17 mouse cellular contexts compared by ENCODE assay signal in genomic region chr1:183521569-183521968, GRCm38 (mm10).
DNase-seq lines count a peak whose midpoint lies in the region; ATAC-seq and TF ChIP-seq lines count a peak whose summit lies in the region.
"Had no signal": no experiment of that assay in that cellular context is flagged by ENCODE, and none has a peak within 500 bp of the region (broad histone marks: within the 10 kb centered on the region; RNA-seq: fewer than 3 reads in every experiment).

No protein-coding gene starts in this region.

- H3K9me3 ChIP-seq in forebrain, embryonic 13.5 days (replicated peaks), result no peaks in the 10 kb centered on the region
- H3K9me3 ChIP-seq in forebrain, embryonic 11.5 days (ENCODE audit: control insufficient read depth, low read length), result no peaks in the 10 kb centered on the region
- H3K9me3 ChIP-seq in forebrain, embryonic 14.5 days (replicated peaks; ENCODE audit: control insufficient read depth, low read length), result no peaks in the 10 kb centered on the region
- H3K9me3 ChIP-seq in hindbrain, embryonic 16.5 days (ENCODE audit: control insufficient read depth, low read length), result no peaks in the 10 kb centered on the region
- H3K9me3 ChIP-seq in neural tube, embryonic 13.5 days, result no peaks in the 10 kb centered on the region
- H3K9me3 ChIP-seq: embryonic facial prominence, embryonic 15.5 days; heart, embryonic 15.5 days; liver, embryonic 15.5 days had no signal

- no peak overlapping the region for H3K4me2 ChIP-seq in forebrain, embryonic 13.5 days
- no peak overlapping the region for H3K4me2 ChIP-seq in forebrain, embryonic 11.5 days (ENCODE audit: low read depth, low read length, severe bottlenecking)
- H3K4me2 ChIP-seq in forebrain, embryonic 14.5 days (ENCODE audit: low read length), result no peak overlapping the region
- H3K4me2 ChIP-seq in hindbrain, embryonic 16.5 days (ENCODE audit: low read length), result no peak overlapping the region
- H3K4me2 ChIP-seq in neural tube, embryonic 13.5 days, result no peak overlapping the region
- H3K4me2 ChIP-seq: embryonic facial prominence, embryonic 15.5 days; heart, embryonic 15.5 days; liver, embryonic 15.5 days had no signal

- H3K4me1 ChIP-seq in forebrain, embryonic 13.5 days, result peaks cover 14% of the 10 kb centered on the region
- H3K4me1 ChIP-seq in forebrain, embryonic 11.5 days (replicated peaks; ENCODE audit: control insufficient read depth, insufficient read depth, low read length), result no peaks in the 10 kb centered on the region
- H3K4me1 ChIP-seq in forebrain, embryonic 14.5 days (ENCODE audit: control insufficient read depth, insufficient read depth, low read length), result no peaks in the 10 kb centered on the region; the same call in 1 of the 2 replicates
- H3K4me1 ChIP-seq in hindbrain, embryonic 16.5 days (ENCODE audit: control insufficient read depth, insufficient read depth, low read depth, low read length), result peaks cover 6% of the 10 kb centered on the region; the same call in 1 of the 2 replicates
- H3K4me1 ChIP-seq in neural tube, embryonic 13.5 days (replicated peaks), result peaks cover 39% of the 10 kb centered on the region
- H3K4me1 ChIP-seq: embryonic facial prominence, embryonic 15.5 days; heart, embryonic 15.5 days; liver, embryonic 15.5 days had no signal

- no peak overlapping the region for H3K4me3 ChIP-seq in forebrain, embryonic 13.5 days
- no peak overlapping the region for H3K4me3 ChIP-seq in forebrain, embryonic 11.5 days (ENCODE audit: low read depth, low read length)
- no peak overlapping the region for H3K4me3 ChIP-seq in forebrain, embryonic 14.5 days (ENCODE audit: low read depth, low read length)
- H3K4me3 ChIP-seq in hindbrain, embryonic 16.5 days (ENCODE audit: low read length), result no peak overlapping the region
- H3K4me3 ChIP-seq in neural tube, embryonic 13.5 days, result no peak overlapping the region
- H3K4me3 ChIP-seq in left cerebral cortex, adult 2 months, result no peak overlapping the region
- H3K4me3 ChIP-seq: embryonic facial prominence, embryonic 15.5 days; heart, embryonic 15.5 days; liver, embryonic 15.5 days had no signal

- 0 out of 2 replicates have a peak, but pooled peaks have one; percentile 48 for ATAC-seq in forebrain, embryonic 13.5 days
- no peak for ATAC-seq in forebrain, embryonic 11.5 days (replicated peaks; ENCODE audit: low FRiP score)
- ATAC-seq in forebrain, embryonic 14.5 days, result no peak
- peak; percentile 82 for ATAC-seq in hindbrain, embryonic 16.5 days
- ATAC-seq in neural tube, embryonic 13.5 days (ENCODE audit: low read depth), result peak; percentile 82
- ATAC-seq: inflammation-experienced regulatory T-cells, adult 6 months had no signal

- no peak for TF ChIP-seq CTCF in left cerebral cortex, adult 2 months (IDR thresholded peaks at IDR 0.05)

- 53% methylated on average over 7 of the region's 7 CpGs for WGBS in forebrain, embryonic 13.5 days
- WGBS in forebrain, embryonic 11.5 days, result 80% methylated on average over 7 of the region's 7 CpGs
- 47% methylated on average over 7 of the region's 7 CpGs for WGBS in forebrain, embryonic 14.5 days
- 26% methylated on average over 7 of the region's 7 CpGs for WGBS in hindbrain, embryonic 16.5 days
- WGBS in neural tube, embryonic 13.5 days, result 22% methylated on average over 7 of the region's 7 CpGs

- intact Hi-C loops in left cerebral cortex, adult 2 months (cut with DNase I), result no loop called here

- no peaks in the 10 kb centered on the region for H3K36me3 ChIP-seq in forebrain, embryonic 13.5 days (ENCODE audit: poor library complexity, severe bottlenecking)
- no peaks in the 10 kb centered on the region for H3K36me3 ChIP-seq in forebrain, embryonic 11.5 days (ENCODE audit: control insufficient read depth, insufficient read depth, low read length)
- H3K36me3 ChIP-seq in forebrain, embryonic 14.5 days (ENCODE audit: control insufficient read depth, insufficient read depth, low read length), result no peaks in the 10 kb centered on the region
- H3K36me3 ChIP-seq in hindbrain, embryonic 16.5 days (ENCODE audit: control insufficient read depth, insufficient read depth, low read length), result no peaks in the 10 kb centered on the region
- H3K36me3 ChIP-seq in neural tube, embryonic 13.5 days, result no peaks in the 10 kb centered on the region
- H3K36me3 ChIP-seq: embryonic facial prominence, embryonic 15.5 days; heart, embryonic 15.5 days; liver, embryonic 15.5 days had no signal

- H3K9ac ChIP-seq in forebrain, embryonic 13.5 days, result no peak overlapping the region
- no peak overlapping the region for H3K9ac ChIP-seq in forebrain, embryonic 11.5 days (ENCODE audit: low read length)
- no peak overlapping the region for H3K9ac ChIP-seq in forebrain, embryonic 14.5 days (ENCODE audit: low read length)
- H3K9ac ChIP-seq in hindbrain, embryonic 16.5 days (ENCODE audit: low read depth, low read length), result no peak overlapping the region
- no peak overlapping the region; the same call in 1 of the 2 replicates for H3K9ac ChIP-seq in neural tube, embryonic 13.5 days
- H3K9ac ChIP-seq: embryonic facial prominence, embryonic 15.5 days; heart, embryonic 15.5 days; liver, embryonic 15.5 days had no signal

- H3K27me3 ChIP-seq in forebrain, embryonic 13.5 days, result no peaks in the 10 kb centered on the region
- H3K27me3 ChIP-seq in forebrain, embryonic 11.5 days (ENCODE audit: control insufficient read depth, insufficient read depth, low read length), result no peaks in the 10 kb centered on the region
- no peaks in the 10 kb centered on the region for H3K27me3 ChIP-seq in forebrain, embryonic 14.5 days (replicated peaks; ENCODE audit: control insufficient read depth, insufficient read depth, low read length)
- H3K27me3 ChIP-seq in hindbrain, embryonic 16.5 days (replicated peaks; ENCODE audit: control insufficient read depth, insufficient read depth, low read length), result no peaks in the 10 kb centered on the region
- H3K27me3 ChIP-seq in neural tube, embryonic 13.5 days, result no peaks in the 10 kb centered on the region
- H3K27me3 ChIP-seq: embryonic facial prominence, embryonic 15.5 days; heart, embryonic 15.5 days; liver, embryonic 15.5 days had no signal

- no peak for DNase-seq in forebrain, embryonic 11.5 days (ENCODE audit: low spot score)
- DNase-seq in forebrain, embryonic 14.5 days (ENCODE audit: low spot score), result peak; percentile 48
- no peak for DNase-seq in left cerebral cortex, adult 11 months (ENCODE audit: low spot score)
- no peak for DNase-seq in left cerebral cortex, adult 2 months (ENCODE audit: extremely low spot score in 1 of 2, low spot score in 2 of 2)
- DNase-seq in cerebellum, postnatal 10 days, result no peak
- DNase-seq: adrenal gland, adult 2 months; cerebellum, postnatal 36 days; lung, postnatal 14 days; thymus, postnatal 36 days had no signal

- H3K27ac ChIP-seq in forebrain, embryonic 13.5 days, result no peak overlapping the region
- no peak overlapping the region for H3K27ac ChIP-seq in forebrain, embryonic 11.5 days (ENCODE audit: low read depth, low read length)
- H3K27ac ChIP-seq in forebrain, embryonic 14.5 days (ENCODE audit: low read depth, low read length), result no peak overlapping the region
- H3K27ac ChIP-seq in hindbrain, embryonic 16.5 days (ENCODE audit: low read depth, low read length), result no peak overlapping the region
- peak overlapping the region; percentile 82 for H3K27ac ChIP-seq in neural tube, embryonic 13.5 days (replicated peaks)
- H3K27ac ChIP-seq in left cerebral cortex, adult 2 months, result no peak overlapping the region
- H3K27ac ChIP-seq: embryonic facial prominence, embryonic 15.5 days; heart, embryonic 15.5 days; kidney, postnatal 0 days; liver, embryonic 15.5 days had no signal

Comparison
In these comparisons a context has a peak if more than half of its experiments do, and no peak if none do; other contexts are left out.
1. ATAC-seq: peak in forebrain, embryonic 13.5 days (single experiment), hindbrain, embryonic 16.5 days (single experiment) and neural tube, embryonic 13.5 days (single experiment); none in forebrain, embryonic 11.5 days (single experiment) and forebrain, embryonic 14.5 days (single experiment).